Mouse (Mus musculus) hindbrain, embryonic 10.5 days (tissue): ENCODE results near the gene Ceacam19. TPM values are rescaled to one million over a fixed set of nuclear protein-coding genes. Genes with fewer than 3 reads are reported as not detected.

Experiments
- DNase-seq: peaks from one replicate; pipeline ENCODE4 v3.0.0-alpha.2; 2017; ENCODE audit warnings: low spot score
- H3K27ac ChIP-seq: fragments of 300-500 bp; sonication (generic); 2 replicates; pipeline ENCODE4 v1.5.1; 2016; ENCODE audit warnings: mild to moderate bottlenecking, moderate library complexity
- H3K27me3 ChIP-seq: fragments of 300-500 bp; sonication (generic); 2 replicates; pipeline ENCODE4 v1.6.1; 2016; ENCODE audit warnings: mild to moderate bottlenecking; ENCODE audit not compliant: poor library complexity, insufficient read depth, severe bottlenecking
- H3K36me3 ChIP-seq: fragments of 300-500 bp; sonication (generic); 2 replicates; pipeline ENCODE4 v1.6.1; 2016; ENCODE audit warnings: mild to moderate bottlenecking, moderate library complexity
- H3K4me1 ChIP-seq: fragments of 300-500 bp; sonication (generic); replicated peaks from 2 replicates; pipeline ENCODE4 v1.6.1; 2016; ENCODE audit warnings: mild to moderate bottlenecking
- H3K4me3 ChIP-seq: fragments of 300-500 bp; sonication (generic); 2 replicates; pipeline ENCODE4 v1.5.1; 2016; ENCODE audit warnings: mild to moderate bottlenecking, moderate library complexity
- H3K9me3 ChIP-seq: fragments of 300-500 bp; sonication (generic); 2 replicates; pipeline ENCODE4 v1.6.1; 2016; ENCODE audit warnings: mild to moderate bottlenecking, moderate library complexity
- WGBS: fragments of 180-500 bp; shearing (Covaris S2); methylation state at CpG from one replicate; pipeline ENCODE4 v1.1.7; 2016; 5-methylcytosine and 5-hydroxymethylcytosine counted together
- polyA plus RNA-seq: library from polyadenylated mRNA; unstranded; fragments of >200 nt; fragmentation: Nextera tagmentation; extraction: Ambion mirVana; gene quantifications from 2 replicates; pipeline ENCODE4 v1.2.1, GENCODE M21; 2016

Gene Ceacam19
- polyA plus RNA-seq, 1 experiment from 2014 or later: not detected

DNA sequence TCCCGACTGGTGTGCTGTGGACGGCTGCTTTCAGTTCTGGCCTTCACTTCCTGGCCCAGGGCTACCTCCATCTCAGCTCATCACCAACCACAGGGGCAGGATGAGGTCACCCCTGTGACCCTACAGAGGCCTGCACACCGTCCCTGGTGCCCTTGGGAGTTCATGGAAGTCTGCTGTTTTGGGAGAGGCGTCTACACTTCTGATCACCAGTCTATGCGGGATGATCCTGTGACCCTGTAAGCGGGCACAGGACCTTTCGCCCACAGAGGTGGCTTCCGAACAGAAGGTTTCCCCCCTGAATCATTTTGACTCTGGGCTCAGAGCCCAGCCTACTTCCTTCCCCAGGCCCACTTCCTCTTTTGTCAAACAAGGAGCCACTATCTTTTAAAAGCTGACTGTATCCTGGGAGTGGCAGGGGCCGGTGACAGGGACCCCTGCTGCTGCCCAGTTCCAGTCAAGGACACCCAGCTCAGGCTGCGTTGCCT is 16.6 kb downstream of the Ceacam19 start:
- H3K9me3 ChIP-seq: 0 out of 2 replicates have a peak, but pooled peaks cover 7% of the 10 kb centered on the region
- no peak for DNase-seq
- H3K4me1 ChIP-seq: no peaks in the 10 kb centered on the region
- H3K27ac ChIP-seq: no peak overlapping the region
- no peak overlapping the region for H3K4me3 ChIP-seq
- no peaks in the 10 kb centered on the region for H3K36me3 ChIP-seq
- WGBS: 65% methylated on average over 10 of the region's 10 CpGs
- no peaks in the 10 kb centered on the region for H3K27me3 ChIP-seq

DNA sequence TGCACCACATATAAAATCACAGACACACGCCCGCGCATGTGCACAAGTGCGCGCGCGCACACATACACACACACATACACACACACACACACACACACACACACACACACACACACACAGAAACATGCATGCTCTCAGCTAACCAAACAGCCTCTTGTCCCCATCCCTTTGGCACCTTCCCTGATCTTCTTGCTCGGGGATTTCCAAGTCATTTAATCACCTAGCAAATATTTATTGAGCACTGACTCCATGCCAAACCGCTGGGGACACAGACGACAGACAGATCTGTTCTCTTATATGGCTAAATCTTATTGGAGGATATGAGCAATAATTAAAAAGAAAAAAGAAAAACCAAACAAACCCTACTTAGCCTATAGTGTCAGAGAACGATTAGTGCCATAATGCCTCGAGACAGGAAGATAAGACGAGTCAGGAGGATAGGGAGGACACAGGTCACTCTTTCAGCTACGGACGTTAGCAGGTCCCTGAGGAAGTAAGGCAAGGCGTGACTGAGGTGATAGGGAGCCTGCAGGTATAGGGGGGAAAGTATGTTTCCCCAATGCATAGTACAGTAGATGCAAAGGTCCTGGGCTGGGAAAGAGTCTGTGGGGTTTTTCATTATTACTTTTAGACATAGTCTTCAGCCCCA is 19.9 kb downstream of the Ceacam19 start:
- 91% methylated on average over 16 of the region's 16 CpGs for WGBS
- 0 out of 2 replicates have a peak, but pooled peaks cover 4% of the 10 kb centered on the region for H3K9me3 ChIP-seq
- no peak overlapping the region for H3K4me3 ChIP-seq
- H3K27me3 ChIP-seq: no peaks in the 10 kb centered on the region
- no peak overlapping the region for H3K27ac ChIP-seq
- H3K4me1 ChIP-seq: no peaks in the 10 kb centered on the region
- no peak for DNase-seq
- no peaks in the 10 kb centered on the region for H3K36me3 ChIP-seq

DNA sequence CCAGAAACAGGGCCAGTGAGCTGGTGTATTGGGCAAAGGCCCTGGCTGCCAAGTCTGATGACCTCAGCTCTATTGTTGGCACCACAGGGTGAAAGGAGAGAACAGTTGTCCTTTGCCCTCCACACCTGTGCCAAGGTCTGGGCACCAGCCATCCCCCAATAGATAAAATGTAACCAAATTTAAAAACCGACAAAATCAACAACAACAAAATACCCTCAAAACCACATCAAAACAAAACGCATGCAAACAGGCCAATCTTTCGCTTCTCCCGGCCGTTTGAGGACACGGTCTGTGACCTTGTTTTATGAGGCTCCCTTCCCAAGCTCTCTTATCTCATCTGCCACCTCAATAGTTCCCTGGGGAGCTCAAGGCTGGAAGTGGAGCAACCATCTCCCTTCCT is 21.3 kb downstream of the Ceacam19 start:
- Histone ChIP-seq H3K27ac (no peak overlapping the region), H3K27me3 (no peaks in the 10 kb centered on the region), H3K4me3 (no peak overlapping the region), H3K36me3 (no peaks in the 10 kb centered on the region), H3K9me3 (0 out of 2 replicates have a peak, but pooled peaks cover 4% of the 10 kb centered on the region), H3K4me1 (no peaks in the 10 kb centered on the region)
- DNase-seq: no peak
- 89% methylated on average over 6 of the region's 6 CpGs for WGBS

DNA sequence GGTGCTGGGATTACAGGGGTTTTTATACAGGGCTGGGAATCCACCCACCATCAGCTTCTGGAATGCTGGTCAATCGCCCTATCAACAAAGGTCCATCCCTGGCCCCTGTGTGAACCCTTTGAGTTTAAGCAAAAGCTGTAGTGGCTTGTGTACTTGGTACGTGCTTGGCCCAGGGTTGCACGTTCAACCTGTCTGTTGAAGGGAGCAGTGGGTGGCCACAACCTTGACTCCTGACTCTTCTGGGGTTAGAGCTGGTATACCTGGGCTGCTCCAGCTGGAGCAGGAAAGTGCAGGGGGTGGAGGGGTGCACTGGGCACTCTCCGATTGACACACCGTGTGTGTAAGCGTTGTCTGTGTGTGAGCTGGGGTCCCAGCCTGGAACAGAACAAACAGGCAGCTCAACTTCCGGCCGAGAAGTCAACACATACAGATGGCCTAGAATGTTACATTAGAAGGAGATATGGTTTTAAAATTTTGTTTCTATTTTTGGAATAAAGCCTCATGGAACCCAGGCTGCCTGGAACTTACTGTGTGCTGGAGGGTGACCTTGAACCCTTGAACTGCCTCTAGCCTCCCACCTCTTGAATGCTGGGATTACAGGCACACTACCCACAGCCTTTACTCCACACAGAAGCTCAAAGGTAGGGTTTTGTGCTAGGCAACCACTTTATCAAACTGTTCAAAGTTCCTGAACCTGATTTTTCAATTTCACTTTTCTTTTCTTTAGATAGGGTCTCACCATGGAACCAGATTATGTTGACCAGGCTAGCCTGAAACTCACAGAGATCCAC is 22.3 kb downstream of the Ceacam19 start:
- WGBS: 81% methylated on average over 8 of the region's 8 CpGs
- Histone ChIP-seq H3K4me1 (no peaks in the 10 kb centered on the region), H3K4me3 (no peak overlapping the region), H3K9me3 (peaks cover 12% of the 10 kb centered on the region; the same call in 1 of the 2 replicates), H3K36me3 (no peaks in the 10 kb centered on the region), H3K27ac (no peak overlapping the region), H3K27me3 (no peaks in the 10 kb centered on the region)
- no peak for DNase-seq

DNA sequence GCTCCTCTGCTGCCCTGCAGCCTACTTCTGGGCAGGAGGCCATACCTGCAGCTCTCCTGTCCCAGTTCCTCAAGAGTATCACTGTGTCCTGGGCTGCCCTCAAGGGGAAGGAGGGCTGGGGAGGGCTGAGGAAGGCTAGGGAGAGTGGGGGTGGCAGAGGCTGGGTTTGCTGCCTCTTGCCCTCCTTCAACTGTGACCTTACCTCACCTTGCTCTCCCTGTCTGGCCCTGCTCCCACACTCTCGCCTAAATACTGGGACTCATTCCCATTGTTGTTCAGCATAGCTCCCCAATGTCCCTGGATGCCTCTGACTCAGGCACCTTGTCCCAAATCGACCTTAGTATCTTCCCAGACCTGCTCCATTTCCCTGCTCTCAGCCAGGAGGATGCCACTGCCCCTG is 23.5 kb downstream of the Ceacam19 start:
- Histone ChIP-seq H3K4me3 (no peak overlapping the region), H3K27ac (no peak overlapping the region), H3K4me1 (no peaks in the 10 kb centered on the region), H3K27me3 (no peaks in the 10 kb centered on the region), H3K36me3 (no peaks in the 10 kb centered on the region), H3K9me3 (peaks cover 12% of the 10 kb centered on the region; the same call in 1 of the 2 replicates)
- no peak for DNase-seq
- 48% methylated on average over 2 of the region's 2 CpGs for WGBS

DNA sequence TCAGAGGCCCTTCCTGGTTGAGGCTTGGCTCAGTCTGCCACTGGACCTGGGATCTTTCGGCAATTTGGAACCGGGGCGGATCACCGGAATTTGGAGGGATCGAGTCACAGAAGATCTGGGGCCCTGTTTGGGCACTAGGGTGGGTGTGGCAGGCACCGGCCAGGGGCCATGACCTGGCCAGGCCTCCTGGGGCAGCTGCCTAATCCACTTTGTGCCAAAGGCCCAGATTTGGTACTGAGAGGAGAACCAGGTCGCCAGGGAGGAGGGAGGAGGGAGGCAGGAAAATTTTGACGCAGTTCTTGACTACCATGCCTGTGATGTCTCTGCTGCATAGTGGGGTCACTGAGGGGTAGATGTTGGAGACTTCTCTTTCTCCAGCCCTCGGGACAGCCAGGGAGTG is 26.6 kb downstream of the Ceacam19 start, which contains the start of gene Ceacam16:
Gene Ceacam16, minus strand, starts transcription at position 101 of the 400 bp plus-strand sequence.
- peaks cover 3% of the 10 kb centered on the region; the same call in 1 of the 2 replicates for H3K27me3 ChIP-seq
- WGBS: 83% methylated on average over 9 of the region's 9 CpGs
- DNase-seq: no peak
- H3K9me3 ChIP-seq: peaks cover 8% of the 10 kb centered on the region; the same call in 1 of the 2 replicates
- H3K4me3 ChIP-seq: no peak within 1 kb of the TSS
- no peak within 1 kb of the TSS for H3K27ac ChIP-seq
- no peaks in the 10 kb centered on the region for H3K36me3 ChIP-seq
- H3K4me1 ChIP-seq: no peaks in the 10 kb centered on the region

DNA sequence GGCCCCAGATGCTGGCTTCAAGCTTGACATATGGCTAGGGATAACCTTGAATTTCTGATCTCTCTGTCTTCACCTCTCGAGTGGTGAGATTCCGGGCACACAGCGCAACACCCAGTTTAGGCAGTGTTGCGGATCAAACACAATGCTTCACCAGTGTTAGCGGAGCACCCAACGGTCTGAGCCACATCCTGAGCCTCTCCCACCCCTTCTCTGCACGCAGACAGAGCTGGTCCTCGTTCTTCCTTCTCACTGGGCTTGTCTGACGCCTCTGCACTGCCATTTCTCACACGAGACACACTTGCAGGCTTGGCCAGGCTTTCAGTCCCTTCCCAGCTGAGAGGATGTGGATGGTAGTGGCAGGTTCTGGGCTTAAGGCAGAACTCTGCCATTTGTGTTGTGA is 28.0 kb downstream of the Ceacam19 start:
- Histone ChIP-seq H3K27me3 (peaks cover 3% of the 10 kb centered on the region; the same call in 1 of the 2 replicates), H3K36me3 (no peaks in the 10 kb centered on the region), H3K4me1 (no peaks in the 10 kb centered on the region), H3K27ac (no peak overlapping the region), H3K9me3 (peaks cover 11% of the 10 kb centered on the region; the same call in 1 of the 2 replicates), H3K4me3 (no peak overlapping the region)
- WGBS: 82% methylated on average over 10 of the region's 10 CpGs
- no peak for DNase-seq

DNA sequence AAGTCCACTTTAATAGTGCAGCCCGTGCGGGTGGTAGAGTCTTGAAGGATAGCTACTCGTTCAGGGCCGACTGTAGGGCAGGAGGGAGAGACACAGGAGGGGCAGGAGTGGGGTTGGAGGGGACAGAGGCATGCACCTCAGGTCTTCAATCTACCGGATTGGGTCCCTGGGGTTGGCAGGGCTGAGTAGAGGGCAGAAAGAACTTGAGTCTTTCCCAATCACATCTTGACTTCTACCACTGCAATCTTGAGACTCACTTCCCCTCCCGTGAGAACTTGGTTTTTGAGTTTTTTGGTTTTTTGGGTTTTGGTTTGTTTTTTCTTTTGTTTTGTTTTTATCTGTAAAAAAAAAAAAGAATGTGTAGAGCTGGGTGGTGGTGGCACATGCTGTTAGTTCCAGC is 31.5 kb downstream of the Ceacam19 start:
- peaks cover 14% of the 10 kb centered on the region; the same call in 1 of the 2 replicates for H3K9me3 ChIP-seq
- H3K36me3 ChIP-seq: no peaks in the 10 kb centered on the region
- 86% methylated on average over 6 of the region's 6 CpGs for WGBS
- H3K4me3 ChIP-seq: no peak overlapping the region
- peaks cover 25% of the 10 kb centered on the region for H3K27me3 ChIP-seq
- H3K27ac ChIP-seq: no peak overlapping the region
- no peak for DNase-seq
- peaks cover 7% of the 10 kb centered on the region for H3K4me1 ChIP-seq

DNA sequence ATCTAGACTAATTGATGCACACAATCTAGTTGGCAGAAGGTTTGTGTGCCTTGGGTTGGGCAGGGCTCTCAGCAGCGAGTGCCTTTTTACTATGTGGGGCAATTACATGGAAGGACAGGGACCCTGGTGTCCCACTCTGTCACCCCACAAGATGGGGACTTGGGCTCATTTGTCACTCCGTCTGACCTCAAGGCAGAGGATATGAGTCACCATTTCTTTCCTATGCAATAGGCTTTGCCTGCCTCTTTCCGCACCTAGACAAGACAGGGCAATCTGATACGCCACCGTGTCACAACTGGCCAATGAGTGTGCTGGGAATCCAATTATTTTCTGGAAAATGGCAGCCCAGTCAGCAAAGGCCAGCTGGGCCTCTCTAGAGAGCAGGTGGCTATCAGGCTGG is 32.1 kb downstream of the Ceacam19 start:
- H3K27me3 ChIP-seq: peaks cover 30% of the 10 kb centered on the region
- no peak overlapping the region for H3K27ac ChIP-seq
- DNase-seq: no peak
- peaks cover 8% of the 10 kb centered on the region; the same call in 1 of the 2 replicates for H3K9me3 ChIP-seq
- peaks cover 7% of the 10 kb centered on the region for H3K4me1 ChIP-seq
- WGBS: 87% methylated on average over 5 of the region's 5 CpGs
- no peak overlapping the region for H3K4me3 ChIP-seq
- no peaks in the 10 kb centered on the region for H3K36me3 ChIP-seq

DNA sequence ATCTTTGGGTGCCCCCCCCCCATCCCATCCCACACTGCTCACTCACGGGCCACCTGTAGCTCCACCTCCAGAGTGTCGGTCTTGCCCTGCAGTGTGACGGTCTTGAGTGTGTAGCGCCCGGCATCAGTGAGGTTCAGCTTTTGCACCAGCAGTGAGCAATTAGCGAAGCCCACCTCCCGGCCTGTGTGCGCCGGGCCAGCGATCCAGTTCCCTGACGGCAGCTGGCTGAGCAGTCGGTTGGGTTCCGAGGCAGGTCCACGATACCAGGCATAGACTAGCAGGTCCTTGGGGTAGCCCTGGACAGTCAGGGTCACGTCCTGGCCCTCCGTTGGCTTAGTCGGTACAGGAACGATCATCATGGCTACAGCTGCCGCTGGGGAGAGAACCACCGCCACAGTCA is 34.2 kb downstream of the Ceacam19 start:
- WGBS: 92% methylated on average over 20 of the region's 20 CpGs
- H3K27ac ChIP-seq: no peak overlapping the region

DNA sequence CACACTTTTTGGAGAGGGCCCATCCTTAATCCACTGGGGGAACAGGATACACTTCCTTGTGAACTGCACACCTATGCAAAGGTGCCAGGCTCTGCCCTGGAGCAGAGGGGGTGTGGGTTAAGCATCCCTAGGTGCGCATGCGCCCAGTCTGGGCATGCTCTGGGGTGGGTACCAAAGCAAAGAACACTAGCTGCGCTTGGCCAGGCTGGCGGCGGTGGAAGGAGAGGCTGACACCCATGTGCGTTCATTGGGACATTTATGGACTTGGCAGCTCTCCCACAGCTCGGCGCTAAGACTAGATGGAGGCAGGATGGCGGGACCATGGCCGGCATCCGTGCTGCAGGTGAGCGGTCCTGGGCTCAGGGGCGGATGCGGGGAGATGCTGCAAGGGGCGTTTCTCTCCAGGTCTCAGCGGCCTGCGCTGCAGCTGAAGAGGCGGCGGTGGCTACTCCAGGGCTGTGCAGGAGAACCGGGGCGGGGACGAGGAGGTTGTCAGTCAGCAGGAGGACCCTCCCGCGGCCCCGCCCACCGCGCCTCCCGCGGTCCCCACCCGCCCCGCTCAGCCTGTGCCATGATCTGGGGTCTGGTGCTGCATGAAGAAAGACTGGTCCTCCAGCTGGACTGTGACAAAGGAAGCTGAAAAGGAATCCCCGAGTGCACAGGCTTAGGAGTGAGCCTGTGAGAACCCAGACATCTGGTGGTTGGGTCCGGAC is 35.8 kb downstream of the Ceacam19 start, which contains the start of gene Gm19345:
Gene Gm19345, plus strand, starts transcription at position 146 of the 713 bp plus-strand sequence.
- H3K9me3 ChIP-seq: peaks cover 10% of the 10 kb centered on the region; the same call in 1 of the 2 replicates
- H3K4me3 ChIP-seq: peak within 1 kb of the TSS; percentile 41
- no peaks in the 10 kb centered on the region for H3K36me3 ChIP-seq
- peak; percentile 32 for DNase-seq
- peaks cover 47% of the 10 kb centered on the region for H3K27me3 ChIP-seq
- H3K27ac ChIP-seq: no peak within 1 kb of the TSS
- WGBS: 6% methylated on average over 33 of the region's 33 CpGs
- H3K4me1 ChIP-seq: peaks cover 15% of the 10 kb centered on the region

More for the DNA sequence above, 34.2 kb downstream of the Ceacam19 start:
- Histone ChIP-seq H3K4me1 (peaks cover 7% of the 10 kb centered on the region), H3K4me3 (no peak overlapping the region), H3K36me3 (no peaks in the 10 kb centered on the region), H3K27me3 (peaks cover 36% of the 10 kb centered on the region), H3K9me3 (peaks cover 10% of the 10 kb centered on the region; the same call in 1 of the 2 replicates)
- DNase-seq: no peak

DNA sequence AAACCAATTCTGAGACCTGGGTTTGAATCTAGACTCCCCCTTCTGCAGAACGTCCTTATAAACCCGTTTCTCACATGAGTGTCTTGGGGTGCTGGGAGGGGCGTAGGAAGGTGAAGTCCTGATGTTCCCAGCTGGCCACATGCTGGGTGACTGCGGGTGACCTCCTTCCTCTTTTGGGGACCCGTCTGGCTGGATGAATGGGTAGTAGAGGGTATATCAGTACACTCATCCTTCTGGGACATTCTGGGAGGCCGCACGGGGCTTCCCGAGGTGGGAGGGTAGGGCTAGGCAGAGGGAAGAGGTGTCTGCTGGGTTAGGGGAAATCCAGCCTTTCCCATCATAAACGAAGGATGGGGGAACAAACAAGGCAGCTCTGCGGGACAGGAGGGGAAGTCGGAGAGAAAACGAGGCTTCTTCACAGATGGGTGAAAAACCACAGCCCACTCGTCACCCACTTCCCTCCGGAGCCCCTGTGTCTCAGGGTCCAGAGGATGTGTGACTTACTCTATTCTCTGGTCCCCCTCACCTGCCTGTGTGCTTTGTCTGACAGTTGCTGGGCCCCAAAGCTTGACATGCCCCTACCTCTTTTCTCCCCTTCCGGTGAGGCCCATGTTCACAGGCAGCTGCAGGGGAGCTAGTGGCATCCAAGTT is 43.1 kb downstream of the Ceacam19 start:
- Histone ChIP-seq H3K27ac (no peak overlapping the region), H3K4me1 (0 out of 2 replicates have a peak, but pooled peaks cover 13% of the 10 kb centered on the region), H3K4me3 (no peak overlapping the region), H3K27me3 (peaks cover 49% of the 10 kb centered on the region), H3K9me3 (peaks cover 2% of the 10 kb centered on the region; the same call in 1 of the 2 replicates), H3K36me3 (no peaks in the 10 kb centered on the region)
- DNase-seq: no peak
- WGBS: 64% methylated on average over 15 of the region's 15 CpGs
